Mouse (Mus musculus): Measurements from ENCODE around the gene Rasl10a.

DNA sequence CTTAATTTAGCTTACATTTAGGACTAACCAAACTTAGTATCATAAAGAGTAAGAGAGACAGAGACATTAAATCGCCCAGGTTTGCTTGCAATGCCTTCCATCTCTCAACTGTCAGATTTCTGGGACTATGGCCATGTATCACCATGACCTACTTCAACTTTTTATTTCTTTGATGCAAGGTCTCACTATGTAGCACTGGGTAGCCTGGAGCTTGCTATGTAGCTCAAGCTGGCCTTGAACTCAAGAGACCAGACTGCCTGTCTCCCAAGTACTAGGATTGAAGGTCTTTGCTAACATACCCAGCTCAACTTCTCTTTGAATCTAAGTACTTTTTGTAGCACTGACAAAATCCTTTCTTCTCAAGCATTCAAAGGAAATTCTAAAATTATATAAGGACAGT is 31.2 kb downstream of the Rasl10a start:
- no peak for TF ChIP-seq CTCF (IDR thresholded peaks at IDR 0.05; ENCODE audit: borderline replicate concordance, insufficient read depth, low read length)
- no peak for TF ChIP-seq POLR2A (IDR thresholded peaks at IDR 0.05; ENCODE audit: low read depth, low read length)

All from embryonic fibroblast, embryonic 13.5 days (primary cell).